Mouse (Mus musculus) urinary bladder, adult 18-20 months (tissue): ENCODE data around the gene Hspa8.

Experiments used
- DNase-seq, 2 experiments: peaks; one replicate each; pipeline ENCODE4 v3.0.0; 2022; ENCODE audit warnings: low spot score in 2 of 2, mixed read lengths in 2 of 2

Gene Hspa8

DNA sequence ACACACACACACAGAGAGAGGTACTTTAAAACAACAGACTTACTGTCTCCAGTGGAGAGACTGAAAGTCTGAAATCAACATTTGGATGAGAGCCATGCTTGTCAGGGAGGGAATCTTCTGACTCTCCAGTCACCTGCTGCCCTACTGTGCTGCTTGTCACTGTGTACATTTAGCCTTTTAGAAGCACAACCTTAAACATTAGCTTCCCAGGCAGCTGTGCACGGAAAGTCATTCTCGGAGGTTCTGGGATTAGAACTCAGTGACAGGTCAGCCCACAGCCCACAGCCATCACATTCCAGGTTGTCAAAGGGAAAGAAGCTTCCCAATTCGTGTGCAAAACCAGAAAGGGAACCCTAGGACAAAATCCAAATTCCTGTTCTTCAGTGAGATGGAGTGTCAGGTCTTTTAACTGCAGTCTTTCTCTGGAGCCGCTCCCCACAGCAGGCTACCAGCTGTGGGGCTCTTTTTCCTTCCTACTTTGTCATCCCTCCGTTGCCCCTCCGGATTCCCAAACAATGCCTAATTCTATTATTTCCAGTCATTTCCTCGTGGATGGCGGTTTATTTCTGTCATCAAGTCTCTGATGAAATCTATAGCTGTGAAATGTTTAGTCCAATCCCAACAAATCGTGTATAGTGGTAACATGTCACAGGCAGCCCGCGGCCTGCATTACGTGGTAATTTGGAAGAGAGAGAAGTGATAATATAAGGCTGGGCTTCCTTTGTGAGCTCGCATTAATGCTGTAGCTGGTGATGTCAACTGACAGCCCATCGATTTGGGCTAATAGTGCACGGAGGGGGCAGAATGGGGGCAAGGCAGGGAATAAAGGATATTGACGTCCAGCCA, 7.5 kb downstream of the Hspa8 start:
- no peak for DNase-seq

DNA sequence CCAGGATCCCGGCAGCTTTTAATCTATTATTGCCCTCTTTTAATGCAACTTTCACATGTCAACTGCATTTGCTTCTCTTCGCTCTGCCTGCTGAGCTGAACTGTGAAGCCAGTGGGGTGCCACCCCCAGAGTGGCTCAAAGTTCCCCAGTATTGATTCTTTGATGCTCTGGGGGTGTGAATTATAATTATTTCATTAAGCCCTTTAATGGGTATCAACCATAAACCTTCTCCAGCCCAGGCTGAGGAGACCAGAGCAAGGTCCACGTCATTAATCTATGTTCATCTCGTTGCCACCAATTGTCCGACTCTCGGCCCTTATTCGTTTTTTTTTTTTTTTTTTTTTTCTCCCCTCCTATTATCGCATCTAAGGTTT, 8.1 kb downstream of the Hspa8 start:
- no peak for DNase-seq

DNA sequence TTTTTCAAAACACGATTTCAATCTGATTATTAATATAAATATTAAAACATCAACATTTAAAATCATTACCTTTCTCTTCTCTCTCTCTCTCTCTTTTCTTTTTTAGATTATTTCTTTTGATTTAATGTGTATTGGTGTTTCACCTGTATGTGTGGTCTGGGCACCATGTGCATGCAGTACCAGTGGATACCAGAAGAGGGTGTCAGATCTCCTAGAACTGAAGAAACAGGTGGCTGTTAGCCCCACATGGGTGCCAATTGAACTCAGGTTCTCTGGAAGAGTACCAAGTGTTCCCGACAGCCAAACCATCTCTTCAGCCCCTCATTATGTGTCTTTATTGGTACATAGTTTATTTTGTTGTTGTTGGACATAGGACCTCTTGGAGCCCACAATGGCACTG, 11.1 kb downstream of the Hspa8 start:
- DNase-seq = no peak

DNA sequence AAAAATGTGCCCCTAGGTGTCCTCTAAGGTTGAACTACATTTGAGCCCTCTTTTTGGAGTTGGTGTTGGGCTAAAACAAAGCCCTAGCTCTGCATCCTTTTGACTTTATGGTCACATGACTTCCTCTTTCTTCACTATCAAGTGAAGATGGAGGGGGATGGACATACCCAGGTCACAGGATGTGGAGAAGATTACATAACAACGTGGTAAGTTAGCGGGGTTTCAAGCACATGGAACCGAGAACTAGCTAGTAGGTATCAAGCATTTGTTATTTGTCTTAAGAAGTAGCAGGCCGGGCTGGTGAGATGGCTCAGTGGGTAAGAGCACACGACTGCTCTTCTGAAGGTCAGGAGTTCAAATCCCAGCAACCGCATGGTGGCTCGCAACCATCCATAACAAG, 13.3 kb downstream of the Hspa8 start:
- DNase-seq = no peak

DNA sequence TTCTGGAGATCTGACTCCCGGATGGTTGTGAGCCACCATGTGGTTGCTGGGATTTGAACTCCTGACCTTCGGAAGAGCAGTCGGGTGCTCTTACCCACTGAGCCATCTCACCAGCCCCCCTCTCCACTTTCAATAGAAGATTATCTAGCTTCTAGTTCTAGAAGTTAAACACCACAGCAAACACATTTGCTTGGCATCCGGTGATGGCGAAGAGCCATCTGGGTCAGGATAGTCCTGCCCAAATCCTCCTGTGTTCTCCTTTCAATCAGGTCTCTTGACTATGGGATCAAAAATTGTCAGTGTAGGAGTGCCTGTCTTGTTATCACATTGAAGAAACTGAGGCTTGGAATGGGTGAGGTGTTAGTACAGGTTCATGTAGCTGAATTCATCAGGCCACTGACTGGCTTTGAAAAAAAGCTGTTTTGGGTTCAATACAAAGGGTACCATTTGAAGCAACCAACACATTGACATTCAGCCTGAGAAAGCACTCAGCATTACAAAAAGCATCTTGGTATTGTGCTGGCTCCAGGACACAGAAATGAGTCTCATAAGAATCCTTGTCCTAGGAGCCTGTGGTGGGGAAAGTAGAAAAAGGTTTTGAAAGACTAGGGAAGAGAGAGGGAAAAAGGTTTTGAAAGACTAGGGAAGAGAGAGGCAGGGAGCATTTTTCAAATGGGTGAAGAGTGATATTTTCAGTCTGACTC, 16.7 kb downstream of the Hspa8 start:
- DNase-seq = no peak

DNA sequence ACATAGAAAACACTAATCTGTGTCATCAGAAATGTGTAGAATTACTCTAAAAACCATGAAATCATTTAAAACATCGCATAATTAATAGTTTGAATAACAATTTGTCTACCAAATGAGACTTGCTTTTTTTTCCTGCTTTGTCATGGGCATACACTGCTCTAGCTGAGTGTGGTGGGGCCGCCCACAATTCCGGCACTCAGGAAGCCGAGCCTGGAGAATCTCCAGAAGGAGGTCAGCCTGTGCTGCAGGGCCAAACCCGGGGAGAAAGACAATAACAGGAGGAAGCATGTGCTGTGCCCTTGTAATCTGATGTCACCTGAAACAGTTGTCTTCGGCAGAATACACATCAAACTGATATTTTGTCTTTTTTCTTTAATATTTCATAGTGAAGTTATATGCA, 24.8 kb downstream of the Hspa8 start:
- DNase-seq = no peak

DNA sequence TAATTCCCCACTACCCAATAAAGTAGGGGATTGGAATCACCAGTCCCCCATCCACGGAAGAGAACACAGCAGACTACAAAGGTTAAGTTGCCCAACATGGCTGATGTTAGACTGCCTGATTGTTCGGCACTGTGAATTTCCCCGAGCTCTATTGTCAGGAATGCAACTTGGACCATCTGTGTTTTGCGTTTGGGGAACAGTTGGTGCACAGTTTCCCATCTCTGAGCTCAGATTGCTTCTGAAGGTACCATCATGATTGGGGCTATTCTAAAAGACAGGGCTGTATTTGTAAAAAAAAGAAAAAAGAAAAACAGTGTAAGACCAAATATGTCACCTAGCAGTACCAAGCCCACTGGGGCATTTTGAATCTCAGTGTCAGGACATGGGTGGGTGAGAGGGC, 26.6 kb downstream of the Hspa8 start:
- DNase-seq = no peak

DNA sequence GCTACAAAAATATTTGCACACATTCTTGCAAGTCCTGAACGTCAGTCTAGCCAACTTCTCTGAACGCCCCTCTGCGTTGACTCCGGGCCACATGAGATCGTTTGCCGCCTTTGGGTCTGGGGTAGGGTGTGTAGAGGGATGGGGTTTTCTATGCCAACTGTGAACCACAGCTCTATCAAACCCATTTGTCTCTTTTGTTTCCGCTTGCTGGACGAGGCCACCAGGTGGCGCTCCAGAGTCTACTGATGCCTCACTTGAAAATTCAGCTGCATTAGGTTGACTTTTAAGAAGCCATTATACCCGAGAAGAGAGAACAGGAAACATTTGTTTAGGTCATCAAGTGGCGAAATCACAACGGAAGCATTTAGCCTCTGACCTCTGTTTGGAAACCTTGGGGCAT, 33.8 kb downstream of the Hspa8 start:
- DNase-seq = peak; percentile 23 to 56

DNA sequence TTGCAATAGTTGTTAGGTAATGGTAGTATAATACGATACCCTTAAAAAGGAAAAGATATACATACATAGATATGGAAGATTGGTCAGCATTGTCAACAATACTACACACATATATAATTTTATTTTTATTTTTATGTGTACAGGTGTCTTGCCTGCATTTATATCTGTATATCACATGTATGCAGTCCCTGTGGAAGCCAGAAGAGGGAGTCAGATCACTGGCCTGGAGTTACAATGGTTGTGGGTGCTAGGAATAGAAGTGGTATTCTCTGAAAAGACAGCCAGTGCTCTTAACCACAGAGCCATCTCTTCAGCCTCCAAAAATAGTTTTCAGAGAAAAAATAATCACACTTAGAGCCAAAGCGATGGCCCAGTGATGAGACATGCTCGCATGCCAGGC, 35.9 kb downstream of the Hspa8 start:
- no peak for DNase-seq

DNA sequence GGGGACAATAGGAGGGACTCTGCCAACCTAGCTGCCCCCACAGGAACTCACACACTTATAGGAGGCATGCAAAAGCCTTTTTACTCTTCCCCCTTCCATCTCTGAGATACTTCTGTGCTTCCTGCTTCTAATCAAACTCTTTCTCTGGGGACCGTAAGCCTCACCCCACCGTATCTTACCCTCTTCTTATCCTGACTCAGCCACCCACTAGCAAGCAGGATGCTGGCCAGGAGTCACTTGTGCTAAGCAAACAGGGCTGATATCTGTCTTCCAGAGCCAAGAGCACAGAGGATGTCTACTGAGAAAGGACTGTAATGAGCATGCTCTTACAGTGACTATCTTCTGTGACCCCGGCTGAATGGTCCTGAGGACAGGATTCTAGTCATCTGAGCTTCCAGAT, 38.9 kb downstream of the Hspa8 start:
- DNase-seq = no peak

DNA sequence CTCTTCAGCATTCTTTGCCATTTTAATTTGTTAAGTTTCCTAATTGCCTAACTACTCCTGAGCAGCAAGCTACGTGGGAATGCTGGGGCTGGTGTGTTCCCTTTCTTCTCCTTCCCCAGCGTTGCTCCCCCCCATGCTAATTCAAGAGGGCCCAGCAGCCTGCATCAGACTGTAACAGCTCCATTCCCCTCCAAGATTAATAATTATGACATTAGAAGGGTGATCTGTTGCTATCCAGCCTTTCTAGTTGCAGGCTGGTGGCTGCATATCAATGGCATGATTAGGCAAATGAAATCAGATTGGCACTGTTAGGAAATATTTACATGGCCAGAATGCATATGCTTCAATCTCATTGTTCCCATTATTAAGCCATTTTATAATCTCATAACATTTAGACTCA, 50.7 kb downstream of the Hspa8 start:
- no peak for DNase-seq

DNA sequence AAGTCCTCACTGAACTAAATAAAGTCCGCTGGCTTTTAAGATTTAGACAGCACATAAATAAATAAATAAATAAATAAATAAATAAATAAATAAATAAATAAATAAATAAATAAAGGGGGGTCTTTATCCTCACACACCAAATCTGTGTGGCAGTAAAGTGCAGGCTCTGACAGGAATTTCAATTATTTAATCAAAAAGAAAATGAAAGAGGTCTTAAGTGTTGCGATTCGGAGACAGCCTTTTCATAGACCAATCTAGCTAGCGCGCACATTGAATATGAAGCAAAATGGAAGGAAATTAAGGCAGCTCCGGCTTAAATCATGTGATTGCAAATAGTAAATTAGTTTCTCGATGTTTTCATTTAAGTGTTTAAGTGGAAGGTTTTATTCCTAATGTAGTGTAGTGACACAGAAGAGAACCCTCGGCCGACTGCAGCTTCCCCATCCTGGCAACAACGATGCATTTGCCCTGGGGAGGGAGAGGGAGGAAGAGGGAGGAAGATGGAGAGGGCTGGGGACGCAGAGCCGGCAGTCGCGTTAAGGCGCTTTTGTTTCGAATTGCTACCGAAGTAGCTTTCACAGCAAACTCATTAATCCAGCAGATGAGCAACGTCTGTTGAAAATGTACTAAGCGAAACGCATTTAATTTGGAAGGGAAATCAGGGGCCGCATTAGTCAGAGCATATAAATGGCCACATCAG, 57.8 kb downstream of the Hspa8 start:
- no peak for DNase-seq

DNA sequence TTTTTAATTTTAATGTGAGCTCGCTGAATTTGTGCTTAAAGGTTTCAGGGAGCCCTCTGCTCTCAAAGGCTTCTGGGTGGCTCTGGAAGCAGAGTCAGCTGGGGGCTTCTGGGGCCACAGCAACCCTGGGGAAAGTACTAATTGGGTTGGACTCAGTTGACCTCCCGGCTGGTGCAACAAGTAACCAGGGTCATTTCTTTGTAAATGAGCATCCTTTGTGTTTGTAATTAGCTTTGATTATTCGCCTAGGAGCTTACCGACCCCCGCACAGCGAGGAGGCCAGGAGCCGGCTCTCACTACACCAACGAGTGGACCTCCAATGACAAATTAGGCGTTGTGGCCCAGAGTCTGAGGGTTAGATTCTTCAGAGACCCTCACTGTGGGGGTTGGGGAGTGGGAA, 58.4 kb downstream of the Hspa8 start:
- DNase-seq = no peak
